Mouse (Mus musculus) gastrocnemius, postnatal 36 days (tissue): Measurements from ENCODE around the gene Slc12a5. TPM values are rescaled to one million over a fixed set of nuclear protein-coding genes. Genes with fewer than 3 reads are reported as not detected.

Experiments
- DNase-seq, 2 experiments: peaks; one replicate each; pipeline ENCODE4 v3.0.0; 2022
- intact Hi-C: fragments of 180-260 bp; cut with DNase I; formaldehyde crosslinking; loops from one replicate; pipeline ENCODE4 v1.15.1; 2025
- total RNA-seq, 2 experiments: library from RNA; stranded (reverse); gene quantifications; 2 replicates each; pipeline ENCODE4 v1.2.3; 2021

Slc12a5 gene
- total RNA-seq, 2 experiments from 2014 or later = 0.25 to 0.36 TPM

DNA sequence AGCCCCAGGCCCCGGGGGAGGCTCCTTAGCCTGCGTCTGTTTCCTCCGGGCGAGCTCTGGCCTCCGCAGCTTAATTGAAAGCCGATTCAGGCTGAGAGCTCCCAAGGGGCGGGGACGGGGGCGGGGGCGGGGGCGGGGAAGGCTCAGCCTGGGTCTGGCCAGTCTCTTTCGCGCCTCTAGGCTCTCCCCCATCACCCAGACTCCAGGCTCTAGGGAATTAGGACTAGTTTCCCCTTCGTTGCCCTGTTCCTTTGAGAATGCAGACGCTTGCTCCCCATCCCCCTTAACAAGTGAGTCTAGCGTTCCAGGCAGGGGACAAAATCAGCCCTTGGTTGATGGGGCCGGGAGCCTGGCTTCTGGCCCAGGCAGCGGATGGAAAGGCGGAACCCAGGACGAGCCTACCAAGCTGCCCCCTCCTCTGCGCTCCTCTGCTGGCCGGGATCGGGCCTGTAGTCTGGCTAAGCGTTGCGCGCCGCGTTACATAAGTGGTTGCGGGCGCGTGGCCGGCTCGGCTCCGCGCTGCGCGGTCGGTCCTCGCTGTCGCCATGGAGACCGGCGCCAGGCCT lies 10.1 kb downstream of the Slc12a5 start:
- intact Hi-C loops = no loop called here

GRCm38 (mm10) chr2:164972646-164973045 lies 12.0 kb downstream of the Slc12a5 start:
- no peak for DNase-seq
- intact Hi-C loops = no loop called here

More for the DNA sequence above, 10.1 kb downstream of the Slc12a5 start:
- no peak for DNase-seq

DNA sequence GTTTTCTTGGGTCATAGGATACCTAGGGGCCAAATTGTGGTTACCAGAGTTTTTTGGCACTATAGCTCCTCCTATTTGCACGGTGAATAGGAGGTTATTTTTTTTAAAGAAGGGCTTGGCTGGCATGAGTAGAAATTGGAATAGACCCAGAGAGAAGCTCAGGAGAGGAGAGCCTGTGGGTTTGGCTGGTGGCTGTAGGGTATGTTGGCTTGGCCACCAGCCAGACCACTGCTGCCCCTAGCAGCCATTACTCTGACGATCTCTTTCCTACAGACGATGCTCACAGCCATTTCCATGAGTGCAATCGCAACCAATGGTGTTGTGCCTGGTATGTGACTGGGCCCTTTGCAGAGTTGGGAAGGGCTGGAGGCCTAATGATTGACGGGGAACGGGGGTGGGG lies 15.0 kb downstream of the Slc12a5 start:
- DNase-seq = no peak
- intact Hi-C loops = no loop called here

- intact Hi-C loops = no loop called here
- no peak for DNase-seq
These were observed 19.1 kb downstream of the Slc12a5 start for GRCm38 (mm10) chr2:164979749-164980148.

DNA sequence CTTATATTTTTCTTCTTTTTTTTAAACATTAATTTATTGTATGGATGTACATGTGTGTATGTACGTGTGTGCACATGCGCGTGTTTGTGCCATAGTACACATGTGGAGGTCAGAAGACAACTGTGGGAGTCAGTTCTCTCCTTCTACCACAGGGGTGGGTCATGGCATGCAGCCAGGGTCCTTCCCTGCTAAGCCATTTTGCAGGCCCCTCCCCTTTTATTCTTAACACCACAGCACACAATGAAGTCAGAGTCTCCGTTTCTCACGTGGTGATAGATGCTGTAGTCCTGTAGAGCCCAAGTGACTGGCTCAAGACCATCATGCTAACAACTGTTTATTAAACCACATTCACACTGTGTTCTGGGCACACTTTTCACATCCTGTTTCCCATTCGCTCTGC lies 25.4 kb downstream of the Slc12a5 start:
- intact Hi-C loops = no loop called here
- no peak for DNase-seq

DNA sequence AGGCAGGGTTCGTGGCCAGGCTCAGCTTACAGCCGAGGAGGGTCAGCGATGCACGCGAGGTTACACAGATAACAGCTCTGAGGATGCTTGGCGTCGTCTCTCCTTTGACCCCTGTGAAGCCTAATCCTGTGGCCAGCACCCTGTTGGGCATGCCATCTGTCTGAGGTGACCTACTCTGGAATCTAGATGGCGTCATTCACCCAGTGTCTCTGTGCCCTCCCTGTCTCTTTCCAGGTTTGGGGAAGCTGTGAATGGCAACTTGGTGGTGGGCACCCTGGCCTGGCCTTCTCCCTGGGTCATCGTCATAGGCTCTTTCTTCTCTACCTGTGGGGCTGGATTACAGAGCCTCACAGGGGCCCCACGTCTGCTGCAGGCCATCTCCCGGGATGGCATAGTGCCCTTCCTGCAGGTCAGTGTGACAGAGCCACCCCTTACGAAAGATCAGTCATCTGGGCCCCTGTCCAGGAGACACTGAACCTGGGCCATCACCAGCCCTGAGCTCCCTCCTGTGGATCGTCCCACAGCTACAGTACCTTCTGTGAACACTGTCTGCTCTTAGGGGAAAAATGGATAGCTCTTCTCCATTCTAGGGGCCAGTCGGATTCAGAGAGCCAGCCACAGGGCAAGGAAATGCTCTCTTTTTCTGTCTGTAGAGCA lies 25.9 kb downstream of the Slc12a5 start:
- intact Hi-C loops = no loop called here

GRCm38 (mm10) chr2:164988777-164989176 lies 28.2 kb downstream of the Slc12a5 start:
- intact Hi-C loops = no loop called here
- DNase-seq = no peak

More for the DNA sequence above, 25.9 kb downstream of the Slc12a5 start:
- DNase-seq = no peak

DNA sequence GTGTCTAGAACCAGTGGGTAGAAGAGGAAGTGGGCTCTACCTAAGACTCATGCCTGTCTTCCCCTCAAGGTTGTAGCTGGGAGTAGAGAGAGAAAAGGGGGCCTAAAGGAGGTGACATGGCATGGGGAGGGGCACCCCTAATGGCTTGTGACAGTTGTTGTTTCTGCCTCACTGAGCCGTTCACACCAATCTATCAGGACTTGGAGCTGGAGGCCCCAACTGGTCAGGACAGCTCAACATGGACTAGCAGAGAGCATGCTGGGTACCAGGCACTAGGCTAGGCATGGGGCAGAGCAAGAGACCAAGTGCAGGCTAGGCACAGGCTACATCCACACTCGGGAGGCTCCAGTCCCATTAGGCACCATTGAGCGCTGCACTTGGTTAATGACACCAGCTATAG lies 30.5 kb downstream of the Slc12a5 start:
- DNase-seq = no peak
- intact Hi-C loops = no loop called here

DNA sequence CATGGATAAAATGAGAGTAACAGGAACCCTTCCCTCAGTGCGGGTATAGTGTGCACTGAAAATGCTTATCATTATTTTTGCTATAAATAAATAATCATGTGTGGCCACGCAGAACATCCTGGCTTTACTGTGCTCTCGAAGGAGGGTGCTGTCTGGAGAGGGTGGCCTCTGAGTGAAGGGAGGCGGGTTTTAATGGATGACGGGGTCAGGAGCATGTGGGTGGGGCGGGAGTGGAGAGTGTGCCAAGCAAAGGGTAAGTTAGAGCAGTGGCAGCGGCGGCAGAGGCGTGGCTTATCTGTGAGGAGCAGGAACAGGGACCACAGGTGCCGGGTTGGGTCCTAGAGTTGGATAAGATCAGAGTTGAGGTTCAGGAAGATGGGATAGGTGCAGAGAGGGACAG lies 31.2 kb downstream of the Slc12a5 start:
- DNase-seq = peak in 1 of 2 experiments; percentile 8
- intact Hi-C loops = no loop called here

GRCm38 (mm10) chr2:164994156-164994555 lies 33.6 kb downstream of the Slc12a5 start:
- intact Hi-C loops = no loop called here
- DNase-seq = no peak

GRCm38 (mm10) chr2:164994659-164995428 lies 34.2 kb downstream of the Slc12a5 start:
- intact Hi-C loops = no loop called here

GRCm38 (mm10) chr2:164995976-164996375 lies 35.4 kb downstream of the Slc12a5 start:
- DNase-seq = no peak
- intact Hi-C loops = no loop called here

More at GRCm38 (mm10) chr2:164994659-164995428, 34.2 kb downstream of the Slc12a5 start:
- DNase-seq = no peak

GRCm38 (mm10) chr2:164996848-164997720 lies 36.5 kb downstream of the Slc12a5 start:
- DNase-seq = no peak
- intact Hi-C loops = no loop called here

- intact Hi-C loops = no loop called here
- no peak for DNase-seq
These were observed 37.3 kb downstream of the Slc12a5 start for GRCm38 (mm10) chr2:164997721-164998428.

GRCm38 (mm10) chr2:165001958-165002357 lies 41.4 kb downstream of the Slc12a5 start:
- DNase-seq = no peak
- intact Hi-C loops = no loop called here

GRCm38 (mm10) chr2:165003108-165003507 lies 42.5 kb downstream of the Slc12a5 start:
- intact Hi-C loops = no loop called here
- DNase-seq = no peak

DNA sequence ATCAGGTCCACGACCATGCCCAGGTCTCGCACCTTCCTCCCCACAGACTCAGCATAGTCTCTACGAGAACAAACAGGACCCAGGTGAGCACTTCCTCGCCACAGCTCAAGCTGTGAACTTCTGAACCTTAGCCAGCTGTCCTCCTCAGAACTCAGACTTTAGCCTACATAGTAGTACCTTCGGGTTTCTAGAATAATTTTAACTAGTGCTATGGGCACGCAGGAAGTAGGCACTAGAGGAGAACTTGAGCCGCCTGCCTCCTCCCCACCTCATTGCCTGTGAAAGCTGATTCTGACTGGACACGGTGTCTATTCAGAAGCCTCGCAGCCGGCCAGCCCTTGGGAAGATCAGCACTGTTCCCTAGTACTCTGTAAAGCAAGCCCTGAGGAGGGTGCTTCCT lies 43.6 kb downstream of the Slc12a5 start:
- no peak for DNase-seq
- intact Hi-C loops = no loop called here

DNA sequence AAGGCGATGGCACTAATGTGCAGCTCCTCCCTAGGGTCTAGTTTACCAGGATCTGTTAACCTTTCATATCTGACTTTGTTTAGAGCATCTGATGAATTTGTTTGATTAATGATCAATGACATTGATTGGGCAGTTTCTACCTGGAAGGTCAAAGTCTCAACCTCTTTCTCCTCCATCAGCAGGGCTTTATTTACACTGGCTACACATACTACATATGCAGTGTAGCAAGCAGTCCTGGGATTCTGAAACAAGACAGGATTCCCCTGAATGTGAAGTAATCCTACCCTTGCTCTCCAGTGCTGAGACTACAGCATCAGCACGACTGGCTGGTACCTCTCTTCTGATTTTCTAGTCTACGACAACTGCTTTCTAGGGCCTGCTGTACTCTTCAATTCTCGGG lies 46.2 kb downstream of the Slc12a5 start:
- DNase-seq = no peak

GRCm38 (mm10) chr2:165007986-165008385 lies 47.4 kb downstream of the Slc12a5 start:
- DNase-seq = no peak
- intact Hi-C loops = no loop called here

More for the DNA sequence above, 46.2 kb downstream of the Slc12a5 start:
- intact Hi-C loops = no loop called here

GRCm38 (mm10) chr2:165009161-165009560 lies 48.6 kb downstream of the Slc12a5 start:
- no peak for DNase-seq
- intact Hi-C loops = no loop called here
